Mouse (Mus musculus): Measurements from ENCODE around the gene Dab2ip.

DNA sequence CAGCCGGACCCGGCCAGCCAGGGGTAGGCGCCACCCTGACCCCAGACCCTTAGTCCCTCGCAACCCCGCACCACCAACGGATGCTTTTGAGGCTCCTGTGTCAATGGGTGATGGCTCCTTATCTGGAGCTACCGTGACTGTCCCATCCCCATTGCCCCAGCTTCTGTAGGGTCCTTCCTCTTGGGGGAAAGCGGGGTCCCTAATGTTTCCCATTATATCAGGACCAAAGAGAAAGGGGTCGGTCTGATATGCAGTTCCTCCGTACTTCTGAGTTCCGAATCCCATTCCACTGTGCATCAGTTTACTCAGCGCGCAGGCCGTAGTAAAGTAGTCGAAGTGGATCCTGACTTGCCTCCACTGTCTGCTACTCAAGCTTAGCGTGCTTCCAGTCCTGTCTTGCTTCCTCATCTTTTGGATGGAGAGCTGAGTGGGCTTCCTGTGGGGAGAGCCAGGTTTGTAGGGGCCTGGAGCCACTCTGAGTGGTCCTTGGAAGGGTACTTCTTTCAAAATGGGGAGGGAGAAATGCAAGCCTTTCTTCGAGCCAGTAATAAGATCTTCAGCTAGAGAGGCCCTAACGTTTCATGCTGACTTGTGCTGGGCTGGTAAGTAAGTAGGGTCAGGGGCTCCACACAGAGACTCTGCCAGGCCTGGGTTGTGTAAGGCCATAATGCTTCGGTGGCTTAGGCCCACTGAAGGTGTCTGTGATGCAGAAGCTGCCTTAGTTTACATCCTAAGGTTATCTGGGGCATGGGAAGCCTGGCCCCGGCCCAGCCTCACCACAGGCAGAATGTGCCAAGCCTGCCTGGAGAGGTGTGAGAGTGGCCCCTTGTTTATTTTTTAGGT, 64.4 kb downstream of the Dab2ip start:
- TF ChIP-seq CTCF (IDR thresholded peaks at IDR 0.05; ENCODE audit: low read depth, low read length): no peak
- TF ChIP-seq POLR2A (IDR thresholded peaks at IDR 0.05; ENCODE audit: borderline replicate concordance, low read depth, low read length): no peak
